Mouse (Mus musculus): ENCODE measurements around the gene Igfbp7. TPM values are rescaled to one million over a fixed set of nuclear protein-coding genes. Genes with fewer than 3 reads are reported as not detected.

Gene Igfbp7
- polyA plus RNA-seq, 1 experiment from 2014 or later: 250 TPM

DNA sequence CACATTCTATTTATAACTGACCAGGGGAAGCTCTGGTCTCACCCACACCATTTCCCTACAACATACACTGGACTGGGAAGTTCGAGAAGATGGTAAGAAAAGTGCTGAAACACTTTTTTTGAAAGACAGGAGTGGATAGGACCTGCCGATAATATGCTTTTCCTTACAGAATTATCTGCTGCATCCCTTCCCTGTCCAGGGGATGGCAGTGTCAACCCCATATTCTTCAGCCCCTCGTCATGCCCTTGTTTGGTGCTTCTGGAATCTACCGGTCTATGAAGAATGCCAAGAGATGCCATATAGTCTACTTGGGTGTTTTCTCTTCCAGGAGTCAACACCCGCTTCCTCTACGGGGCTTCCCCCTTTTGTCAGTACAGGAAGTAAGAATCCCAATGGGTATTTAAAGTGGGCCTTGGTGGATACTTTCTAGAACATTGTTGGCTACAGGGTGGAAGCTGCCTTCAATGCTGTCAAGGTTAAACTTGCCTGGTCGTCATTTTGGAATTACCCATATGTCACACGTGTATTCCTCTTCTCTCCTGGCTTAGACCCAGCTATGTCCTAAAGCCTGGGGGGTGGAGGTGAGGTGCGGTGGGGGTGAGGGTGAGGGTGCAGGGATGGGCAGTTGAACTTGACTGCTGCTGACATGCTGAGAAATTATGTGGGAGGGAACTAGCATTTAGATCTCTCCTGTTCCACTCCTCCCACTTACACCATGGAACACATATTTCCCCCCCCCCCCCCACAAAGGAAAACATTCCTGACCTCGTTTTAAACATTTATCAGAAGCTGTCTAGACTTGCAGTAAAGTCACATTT lies 21.0 kb downstream of the Igfbp7 start:
- ATAC-seq (ENCODE audit: low FRiP score, low TSS enrichment): peak; percentile 40; the same call in 1 of the 2 replicates
- H3K9ac ChIP-seq (ENCODE audit: low read depth, low read length): no peak overlapping the region
- H3K4me2 ChIP-seq (replicated peaks; ENCODE audit: low read depth, low read length): no peak overlapping the region
- peak overlapping the region; percentile 33; the same call in 1 of the 2 replicates for H3K27ac ChIP-seq (ENCODE audit: low read depth, low read length)
- no peak overlapping the region for H3K4me3 ChIP-seq (ENCODE audit: low read length)
- no peaks in the 10 kb centered on the region for H3K27me3 ChIP-seq (ENCODE audit: control insufficient read depth, insufficient read depth, low read length)
- WGBS: 61% methylated on average over 10 of the region's 10 CpGs
- no peaks in the 10 kb centered on the region for H3K36me3 ChIP-seq (ENCODE audit: control insufficient read depth, insufficient read depth, low read length)
- H3K9me3 ChIP-seq (ENCODE audit: control insufficient read depth, low read length): no peaks in the 10 kb centered on the region
- H3K4me1 ChIP-seq (ENCODE audit: control insufficient read depth, insufficient read depth, low read length): peaks cover 45% of the 10 kb centered on the region

DNA sequence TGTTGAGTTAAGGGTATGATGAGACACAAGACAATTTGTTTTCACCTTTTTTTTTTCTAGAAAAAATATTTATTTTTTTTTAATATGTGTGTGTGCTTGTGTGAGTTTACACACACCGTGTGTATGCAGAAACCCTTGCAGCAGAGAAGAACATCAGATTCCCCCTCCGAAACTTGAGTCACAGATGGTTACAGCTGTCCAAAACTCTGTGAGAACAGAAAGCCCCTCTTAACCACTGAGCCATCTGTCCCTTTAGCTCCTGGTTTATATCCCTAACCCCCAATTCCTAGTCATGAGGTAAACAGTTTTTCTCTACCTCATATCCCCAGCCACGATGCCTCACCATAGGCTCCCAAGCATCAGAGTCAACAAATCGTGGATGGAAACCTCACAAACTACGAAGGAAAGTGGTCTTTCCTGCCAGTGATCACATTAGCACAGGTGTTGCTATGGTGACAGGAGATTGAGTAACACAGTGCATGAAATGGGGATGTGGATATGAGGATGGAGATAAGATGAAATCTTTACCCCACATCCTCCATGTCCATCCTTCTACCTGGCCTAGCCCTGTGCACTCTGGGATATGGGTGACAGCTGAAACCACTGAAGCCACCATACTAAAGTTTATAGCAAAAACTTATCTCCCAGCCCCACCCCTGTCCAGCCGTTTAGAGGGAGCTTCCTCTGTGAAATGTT lies 21.8 kb downstream of the Igfbp7 start:
- Histone ChIP-seq H3K27me3 (ENCODE audit: control insufficient read depth, insufficient read depth, low read length) (no peaks in the 10 kb centered on the region), H3K4me1 (ENCODE audit: control insufficient read depth, insufficient read depth, low read length) (peaks cover 47% of the 10 kb centered on the region), H3K4me3 (ENCODE audit: low read length) (no peak overlapping the region), H3K4me2 (replicated peaks; ENCODE audit: low read depth, low read length) (no peak overlapping the region), H3K27ac (ENCODE audit: low read depth, low read length) (no peak overlapping the region; the same call in 1 of the 2 replicates), H3K9me3 (ENCODE audit: control insufficient read depth, low read length) (no peaks in the 10 kb centered on the region), H3K36me3 (ENCODE audit: control insufficient read depth, insufficient read depth, low read length) (no peaks in the 10 kb centered on the region), H3K9ac (ENCODE audit: low read depth, low read length) (no peak overlapping the region)
- WGBS: 77% methylated on average over 6 of the region's 6 CpGs
- no peak for ATAC-seq (ENCODE audit: low FRiP score, low TSS enrichment)

DNA sequence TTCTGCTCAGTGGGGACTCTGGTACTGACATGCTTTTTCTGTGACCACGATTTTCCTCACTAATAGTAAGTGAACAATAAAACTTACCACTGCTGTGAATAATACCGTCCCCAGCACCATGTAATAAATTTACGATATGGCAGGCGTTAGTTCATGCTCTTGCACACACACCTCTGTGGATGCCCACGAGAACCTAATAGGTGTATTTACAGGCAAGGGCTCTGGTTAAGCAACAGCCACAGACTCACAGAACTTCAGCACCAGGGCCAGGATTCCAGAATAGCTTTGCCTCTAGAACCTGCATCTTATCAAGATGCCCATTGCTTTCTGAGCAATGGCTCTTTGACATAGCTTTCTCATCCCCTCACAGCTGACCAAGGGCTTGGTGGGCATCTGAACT lies 22.6 kb downstream of the Igfbp7 start:
- H3K36me3 ChIP-seq (ENCODE audit: control insufficient read depth, insufficient read depth, low read length): no peaks in the 10 kb centered on the region
- no peak overlapping the region; the same call in 1 of the 2 replicates for H3K4me2 ChIP-seq (replicated peaks; ENCODE audit: low read depth, low read length)
- H3K9me3 ChIP-seq (ENCODE audit: control insufficient read depth, low read length): no peaks in the 10 kb centered on the region
- no peaks in the 10 kb centered on the region for H3K27me3 ChIP-seq (ENCODE audit: control insufficient read depth, insufficient read depth, low read length)
- peaks cover 47% of the 10 kb centered on the region for H3K4me1 ChIP-seq (ENCODE audit: control insufficient read depth, insufficient read depth, low read length)
- no peak overlapping the region for H3K4me3 ChIP-seq (ENCODE audit: low read length)
- no peak for ATAC-seq (ENCODE audit: low FRiP score, low TSS enrichment)
- WGBS: 68% methylated on average over 5 of the region's 5 CpGs
- H3K9ac ChIP-seq (ENCODE audit: low read depth, low read length): no peak overlapping the region
- peak overlapping the region; percentile 81 for H3K27ac ChIP-seq (ENCODE audit: low read depth, low read length)

- no peaks in the 10 kb centered on the region for H3K36me3 ChIP-seq (ENCODE audit: control insufficient read depth, insufficient read depth, low read length)
- H3K27ac ChIP-seq (ENCODE audit: low read depth, low read length): peak overlapping the region; percentile 81
- peak; percentile 65; the same call in 1 of the 2 replicates for ATAC-seq (ENCODE audit: low FRiP score, low TSS enrichment)
- H3K4me3 ChIP-seq (ENCODE audit: low read length): no peak overlapping the region
- no peaks in the 10 kb centered on the region for H3K9me3 ChIP-seq (ENCODE audit: control insufficient read depth, low read length)
- H3K27me3 ChIP-seq (ENCODE audit: control insufficient read depth, insufficient read depth, low read length): no peaks in the 10 kb centered on the region
- WGBS: 59% methylated on average over 9 of the region's 9 CpGs
- H3K9ac ChIP-seq (ENCODE audit: low read depth, low read length): no peak overlapping the region
- no peak overlapping the region; the same call in 1 of the 2 replicates for H3K4me2 ChIP-seq (replicated peaks; ENCODE audit: low read depth, low read length)
- H3K4me1 ChIP-seq (ENCODE audit: control insufficient read depth, insufficient read depth, low read length): peaks cover 47% of the 10 kb centered on the region
Observed at GRCm38 (mm10) chr5:77384724-77385123, 23.1 kb downstream of the Igfbp7 start.

DNA sequence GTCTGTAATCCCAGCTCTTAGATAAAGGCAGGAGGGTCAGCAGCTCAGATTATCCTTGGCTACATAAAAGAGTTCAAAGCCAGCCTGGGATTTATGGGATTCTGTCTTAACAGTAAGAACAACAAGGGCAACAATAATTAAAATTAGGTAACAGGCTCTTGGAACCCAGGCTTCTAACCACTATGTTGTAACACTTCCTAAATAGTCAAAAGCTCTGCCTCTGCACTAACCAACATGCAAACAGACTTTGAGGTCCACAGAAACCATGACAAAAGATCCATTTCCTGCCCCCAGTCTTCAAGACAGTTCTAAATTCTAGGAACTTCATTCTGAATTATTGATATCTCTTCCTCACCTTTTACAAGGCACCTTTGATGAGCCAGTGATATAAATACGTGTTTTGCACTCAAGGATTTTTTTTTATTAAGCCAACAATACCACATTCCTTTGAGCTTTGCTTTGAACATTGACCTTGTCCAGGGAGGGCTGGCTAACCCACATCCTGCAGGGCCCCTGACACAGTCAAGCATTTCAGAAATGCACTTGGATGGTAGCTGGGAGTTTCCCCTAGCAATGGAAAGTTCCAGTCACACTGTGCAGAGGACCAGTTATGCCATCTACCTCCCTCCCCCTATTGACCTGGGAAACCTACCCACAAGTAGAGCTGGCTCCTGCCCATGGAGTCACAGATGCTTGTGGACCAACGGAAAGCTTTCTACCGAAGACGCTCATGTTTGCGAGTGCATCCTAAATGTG lies 23.9 kb downstream of the Igfbp7 start:
- no peaks in the 10 kb centered on the region for H3K36me3 ChIP-seq (ENCODE audit: control insufficient read depth, insufficient read depth, low read length)
- H3K4me1 ChIP-seq (ENCODE audit: control insufficient read depth, insufficient read depth, low read length): peaks cover 47% of the 10 kb centered on the region
- H3K4me3 ChIP-seq (ENCODE audit: low read length): no peak overlapping the region
- no peak overlapping the region for H3K9ac ChIP-seq (ENCODE audit: low read depth, low read length)
- peak; percentile 60 for ATAC-seq (ENCODE audit: low FRiP score, low TSS enrichment)
- no peak overlapping the region for H3K4me2 ChIP-seq (replicated peaks; ENCODE audit: low read depth, low read length)
- WGBS: 84% methylated on average over 5 of the region's 5 CpGs
- H3K9me3 ChIP-seq (ENCODE audit: control insufficient read depth, low read length): no peaks in the 10 kb centered on the region
- H3K27me3 ChIP-seq (ENCODE audit: control insufficient read depth, insufficient read depth, low read length): no peaks in the 10 kb centered on the region
- H3K27ac ChIP-seq (ENCODE audit: low read depth, low read length): peak overlapping the region; percentile 81

DNA sequence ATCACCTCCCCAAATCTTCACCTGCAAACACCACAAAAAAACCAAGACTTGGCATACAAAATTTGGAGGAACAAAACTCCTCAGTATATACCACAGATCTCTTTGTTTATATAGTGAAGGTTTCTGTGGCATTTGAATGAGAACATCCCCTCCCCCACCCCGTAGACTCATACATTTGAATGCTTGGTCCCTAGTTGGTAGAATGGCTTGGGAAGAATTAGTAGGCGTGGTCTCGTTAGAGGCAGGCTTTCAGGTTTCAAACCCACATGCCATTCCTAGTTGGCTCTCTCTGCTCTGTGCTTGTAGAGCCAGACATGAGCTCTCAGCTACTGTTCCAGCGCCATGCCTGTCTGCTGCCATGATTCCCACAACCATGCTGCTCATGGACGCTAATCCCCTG lies 26.2 kb downstream of the Igfbp7 start:
- no peaks in the 10 kb centered on the region for H3K36me3 ChIP-seq (ENCODE audit: control insufficient read depth, insufficient read depth, low read length)
- H3K4me1 ChIP-seq (ENCODE audit: control insufficient read depth, insufficient read depth, low read length): peaks cover 33% of the 10 kb centered on the region
- no peak overlapping the region for H3K9ac ChIP-seq (ENCODE audit: low read depth, low read length)
- no peaks in the 10 kb centered on the region for H3K27me3 ChIP-seq (ENCODE audit: control insufficient read depth, insufficient read depth, low read length)
- WGBS: 89% methylated on average over 5 of the region's 5 CpGs
- no peaks in the 10 kb centered on the region for H3K9me3 ChIP-seq (ENCODE audit: control insufficient read depth, low read length)
- H3K27ac ChIP-seq (ENCODE audit: low read depth, low read length): no peak overlapping the region
- no peak for ATAC-seq (ENCODE audit: low FRiP score, low TSS enrichment)
- H3K4me2 ChIP-seq (replicated peaks; ENCODE audit: low read depth, low read length): no peak overlapping the region
- H3K4me3 ChIP-seq (ENCODE audit: low read length): no peak overlapping the region

DNA sequence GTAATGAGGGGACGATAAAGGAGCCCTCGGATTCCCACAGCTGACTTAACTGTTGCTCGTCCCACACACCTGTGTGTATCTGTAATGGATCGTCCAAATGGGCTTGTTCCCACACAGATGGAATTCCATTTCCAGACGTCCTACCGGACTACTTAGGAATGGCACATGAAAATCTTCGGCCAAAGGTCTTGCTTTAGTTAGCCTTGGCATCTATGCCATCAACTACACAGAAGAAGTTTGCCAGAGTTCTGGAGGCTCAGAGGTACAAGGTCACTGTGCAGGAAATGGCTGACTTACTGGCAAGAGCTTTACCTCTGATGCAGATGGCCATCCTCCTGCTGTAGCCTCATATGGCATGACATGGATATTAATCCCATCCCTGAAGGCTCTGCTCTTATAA lies 26.6 kb downstream of the Igfbp7 start:
- no peak for ATAC-seq (ENCODE audit: low FRiP score, low TSS enrichment)
- 76% methylated on average over 7 of the region's 7 CpGs for WGBS
- Histone ChIP-seq H3K36me3 (ENCODE audit: control insufficient read depth, insufficient read depth, low read length) (no peaks in the 10 kb centered on the region), H3K27ac (ENCODE audit: low read depth, low read length) (no peak overlapping the region), H3K4me3 (ENCODE audit: low read length) (no peak overlapping the region), H3K4me1 (ENCODE audit: control insufficient read depth, insufficient read depth, low read length) (peaks cover 29% of the 10 kb centered on the region), H3K4me2 (replicated peaks; ENCODE audit: low read depth, low read length) (no peak overlapping the region), H3K27me3 (ENCODE audit: control insufficient read depth, insufficient read depth, low read length) (no peaks in the 10 kb centered on the region), H3K9me3 (ENCODE audit: control insufficient read depth, low read length) (no peaks in the 10 kb centered on the region), H3K9ac (ENCODE audit: low read depth, low read length) (no peak overlapping the region)

DNA sequence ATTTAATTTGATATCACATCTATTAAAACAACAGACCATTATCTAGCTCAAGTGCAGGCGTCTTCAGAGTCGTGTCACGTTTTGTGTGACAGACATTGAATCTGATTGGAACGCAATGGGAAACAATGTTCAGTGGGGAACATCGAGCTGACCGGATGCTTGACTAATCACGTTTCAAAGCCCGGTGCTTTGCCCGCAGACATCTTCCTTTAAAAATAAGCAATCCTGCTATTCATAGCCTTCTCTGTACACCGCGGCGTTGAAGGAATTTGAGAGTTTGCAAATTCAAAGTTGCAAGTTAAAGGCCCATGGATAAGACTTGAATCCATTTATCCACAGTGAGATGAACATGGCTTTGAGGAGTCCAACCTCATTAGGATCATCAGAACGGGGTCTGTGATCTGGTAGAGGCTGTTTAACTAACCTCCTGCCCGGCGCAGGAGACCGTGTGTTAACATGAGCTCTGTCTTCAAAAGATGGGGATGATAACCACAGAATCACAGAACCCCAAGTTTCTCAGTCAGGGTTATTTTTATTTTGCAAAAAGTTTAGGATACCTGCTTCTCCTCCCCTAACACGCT lies 27.4 kb downstream of the Igfbp7 start:
- H3K9ac ChIP-seq (ENCODE audit: low read depth, low read length): no peak overlapping the region
- WGBS: 77% methylated on average over 17 of the region's 17 CpGs

More for the DNA sequence above, 27.4 kb downstream of the Igfbp7 start:
- no peaks in the 10 kb centered on the region for H3K36me3 ChIP-seq (ENCODE audit: control insufficient read depth, insufficient read depth, low read length)
- H3K4me3 ChIP-seq (ENCODE audit: low read length): no peak overlapping the region
- no peak for ATAC-seq (ENCODE audit: low FRiP score, low TSS enrichment)
- no peaks in the 10 kb centered on the region for H3K9me3 ChIP-seq (ENCODE audit: control insufficient read depth, low read length)
- no peak overlapping the region for H3K27ac ChIP-seq (ENCODE audit: low read depth, low read length)
- H3K4me1 ChIP-seq (ENCODE audit: control insufficient read depth, insufficient read depth, low read length): peaks cover 21% of the 10 kb centered on the region
- no peak overlapping the region for H3K4me2 ChIP-seq (replicated peaks; ENCODE audit: low read depth, low read length)
- no peaks in the 10 kb centered on the region for H3K27me3 ChIP-seq (ENCODE audit: control insufficient read depth, insufficient read depth, low read length)
